Mouse (Mus musculus): ENCODE measurements around the gene Ddx55.

GRCm38 (mm10) chr5:124555145-124555544, 2.5 kb downstream of the Ddx55 start:
- TF ChIP-seq CTCF (IDR thresholded peaks at IDR 0.05), result peak; percentile 63
- no peak for TF ChIP-seq EP300 (IDR thresholded peaks at IDR 0.05; ENCODE audit: insufficient read depth, low read depth, low read length)
- no peak for TF ChIP-seq POLR2A (IDR thresholded peaks at IDR 0.05; ENCODE audit: insufficient read depth, low read depth, low read length)

Data from heart, adult 2 months (tissue).